Mouse (Mus musculus): ENCODE data around the gene Nectin2. TPM values are rescaled to one million over a fixed set of nuclear protein-coding genes. Genes with fewer than 3 reads are reported as not detected.

Gene Nectin2
- total and polyA plus RNA-seq, 3 experiments, result 29.4 to 41.4 (median 30.2) TPM

DNA sequence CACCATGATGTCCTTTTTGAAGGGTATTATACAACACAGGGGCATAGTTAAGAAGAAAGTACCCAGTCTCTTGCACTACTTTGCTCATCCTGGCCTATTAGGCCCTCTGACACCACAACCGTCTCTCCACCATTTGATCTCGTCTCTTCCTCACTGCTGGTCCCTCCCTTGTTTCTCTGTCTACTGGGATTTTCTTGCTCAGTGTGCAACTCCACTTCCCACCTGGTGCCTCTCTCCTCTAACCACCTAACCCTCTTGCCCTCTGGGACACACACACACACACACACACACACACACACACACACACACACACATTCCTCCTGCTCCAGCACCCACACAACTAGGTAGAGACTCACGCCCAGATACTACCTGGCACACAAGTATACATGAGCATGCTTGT, 71.4 kb downstream of the Nectin2 start:
- no peaks in the 10 kb centered on the region for H3K79me2 ChIP-seq (replicated peaks; ENCODE audit: control insufficient read depth, insufficient read depth, low read length)
- H3K27me3 ChIP-seq (ENCODE audit: control insufficient read depth, insufficient read depth, low read length), result no peaks in the 10 kb centered on the region
- no peak for DNase-seq
- H3K4me3 ChIP-seq, result no peak overlapping the region
- H3K9ac ChIP-seq (ENCODE audit: low read depth, low read length), result no peak overlapping the region
- TF ChIP-seq POLR2A (IDR thresholded peaks at IDR 0.05; ENCODE audit: insufficient read depth, low read depth, low read length), result no peak
- no peak for TF ChIP-seq CTCF (IDR thresholded peaks at IDR 0.05)
- no peak for TF ChIP-seq EP300 (IDR thresholded peaks at IDR 0.05; ENCODE audit: insufficient read depth, low read depth, low read length)
- WGBS, result 89% methylated on average over 3 of the region's 3 CpGs
- intact Hi-C loops (cut with DNase I), result no loop called here
- H3K36me3 ChIP-seq (ENCODE audit: control insufficient read depth, insufficient read depth, low read length), result no peaks in the 10 kb centered on the region
- H3K4me1 ChIP-seq (ENCODE audit: control insufficient read depth, insufficient read depth, low read length), result no peaks in the 10 kb centered on the region
- no peak overlapping the region for H3K27ac ChIP-seq

DNA sequence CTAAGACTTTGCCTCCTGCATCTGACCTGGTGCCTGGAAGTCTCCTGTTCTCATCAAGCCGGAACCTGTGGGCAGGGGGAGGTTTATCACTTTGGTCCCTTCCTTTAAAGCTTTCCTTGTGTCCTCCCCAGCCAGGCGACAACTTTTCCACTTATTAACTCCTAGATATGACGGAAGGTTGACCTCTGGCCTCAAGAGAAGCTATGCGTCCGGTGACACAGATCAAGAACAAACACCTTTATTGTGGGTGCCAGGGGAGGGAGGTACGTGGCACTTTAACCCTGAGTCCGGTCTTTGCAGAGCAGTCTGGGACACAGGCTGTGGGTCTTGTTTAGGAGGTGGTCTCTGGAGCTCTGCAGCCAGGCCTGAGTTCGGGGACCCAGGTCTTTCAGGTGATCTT, 72.4 kb downstream of the Nectin2 start, which contains the start of gene Apoc2:
TSS of gene Apoc2 (minus strand) at position 70 of the 400 bp plus-strand sequence.
- Histone ChIP-seq H3K27me3 (ENCODE audit: control insufficient read depth, insufficient read depth, low read length) (no peaks in the 10 kb centered on the region), H3K27ac (no peak within 1 kb of the TSS), H3K79me2 (replicated peaks; ENCODE audit: control insufficient read depth, insufficient read depth, low read length) (no peaks in the 10 kb centered on the region), H3K4me3 (no peak within 1 kb of the TSS), H3K4me1 (ENCODE audit: control insufficient read depth, insufficient read depth, low read length) (no peaks in the 10 kb centered on the region), H3K36me3 (ENCODE audit: control insufficient read depth, insufficient read depth, low read length) (no peaks in the 10 kb centered on the region), H3K9ac (ENCODE audit: low read depth, low read length) (no peak within 1 kb of the TSS)
- no peak for TF ChIP-seq EP300 (IDR thresholded peaks at IDR 0.05; ENCODE audit: insufficient read depth, low read depth, low read length)
- no peak for TF ChIP-seq CTCF (IDR thresholded peaks at IDR 0.05)
- no peak for TF ChIP-seq POLR2A (IDR thresholded peaks at IDR 0.05; ENCODE audit: insufficient read depth, low read depth, low read length)
- WGBS, result 66% methylated on average over 8 of the region's 8 CpGs
- intact Hi-C loops (cut with DNase I), result no loop called here
- no peak for DNase-seq

DNA sequence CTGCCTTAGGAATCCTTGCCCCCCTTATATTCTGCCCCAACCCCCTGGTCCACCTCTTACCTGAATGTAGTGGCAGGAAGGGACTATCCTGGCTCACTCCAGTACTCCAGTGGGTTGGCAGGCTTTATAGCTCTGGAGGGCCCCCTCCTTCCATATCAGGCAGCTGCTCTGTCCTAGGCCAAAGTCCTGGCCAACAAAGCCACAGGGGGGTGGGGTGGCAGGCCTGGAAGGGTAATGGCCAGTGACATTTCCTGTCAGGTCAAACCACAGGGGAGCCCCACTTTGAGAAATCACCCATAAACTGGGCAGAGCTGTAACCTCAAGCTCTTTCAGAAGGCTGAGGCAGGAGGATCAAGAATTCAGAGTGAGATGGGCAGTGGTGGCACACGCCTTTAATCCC, 73.6 kb downstream of the Nectin2 start:
- Histone ChIP-seq H3K9ac (ENCODE audit: low read depth, low read length) (no peak overlapping the region), H3K4me3 (no peak overlapping the region), H3K27me3 (ENCODE audit: control insufficient read depth, insufficient read depth, low read length) (no peaks in the 10 kb centered on the region), H3K36me3 (ENCODE audit: control insufficient read depth, insufficient read depth, low read length) (no peaks in the 10 kb centered on the region), H3K79me2 (replicated peaks; ENCODE audit: control insufficient read depth, insufficient read depth, low read length) (no peaks in the 10 kb centered on the region), H3K27ac (no peak overlapping the region), H3K4me1 (ENCODE audit: control insufficient read depth, insufficient read depth, low read length) (no peaks in the 10 kb centered on the region)
- no peak for DNase-seq
- intact Hi-C loops (cut with DNase I), result no loop called here
- WGBS, result 93% methylated on average over 1 of the region's 1 CpGs
- TF ChIP-seq EP300 (IDR thresholded peaks at IDR 0.05; ENCODE audit: insufficient read depth, low read depth, low read length) (no peak), POLR2A (IDR thresholded peaks at IDR 0.05; ENCODE audit: insufficient read depth, low read depth, low read length) (no peak), CTCF (IDR thresholded peaks at IDR 0.05) (no peak)

DNA sequence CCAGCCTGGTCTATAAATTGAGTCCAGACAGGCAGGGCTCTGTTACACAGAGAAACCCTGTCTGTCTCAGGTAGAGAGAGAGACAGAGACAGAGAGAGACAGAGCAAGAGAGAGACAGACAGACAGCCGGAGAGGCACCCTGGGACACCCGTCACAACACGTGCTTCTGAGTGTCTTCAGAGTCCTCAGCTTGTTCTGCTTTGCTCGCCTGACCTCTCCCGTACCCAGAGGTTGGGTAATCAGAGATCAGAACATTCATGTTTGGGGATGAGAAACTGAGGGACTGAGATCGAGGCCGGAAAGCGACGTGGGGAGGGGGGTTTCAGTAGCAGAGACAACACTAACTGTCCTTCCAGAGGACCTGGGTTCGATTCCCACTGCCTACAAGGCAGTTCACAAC, 74.5 kb downstream of the Nectin2 start:
- Histone ChIP-seq H3K9ac (ENCODE audit: low read depth, low read length) (no peak overlapping the region), H3K4me3 (no peak overlapping the region), H3K79me2 (replicated peaks; ENCODE audit: control insufficient read depth, insufficient read depth, low read length) (no peaks in the 10 kb centered on the region), H3K4me1 (ENCODE audit: control insufficient read depth, insufficient read depth, low read length) (no peaks in the 10 kb centered on the region), H3K36me3 (ENCODE audit: control insufficient read depth, insufficient read depth, low read length) (no peaks in the 10 kb centered on the region), H3K27ac (no peak overlapping the region), H3K27me3 (ENCODE audit: control insufficient read depth, insufficient read depth, low read length) (no peaks in the 10 kb centered on the region)
- WGBS, result 83% methylated on average over 10 of the region's 10 CpGs
- DNase-seq, result no peak
- TF ChIP-seq CTCF (IDR thresholded peaks at IDR 0.05), result no peak
- TF ChIP-seq POLR2A (IDR thresholded peaks at IDR 0.05; ENCODE audit: insufficient read depth, low read depth, low read length), result no peak
- TF ChIP-seq EP300 (IDR thresholded peaks at IDR 0.05; ENCODE audit: insufficient read depth, low read depth, low read length), result no peak
- intact Hi-C loops (cut with DNase I), result no loop called here

DNA sequence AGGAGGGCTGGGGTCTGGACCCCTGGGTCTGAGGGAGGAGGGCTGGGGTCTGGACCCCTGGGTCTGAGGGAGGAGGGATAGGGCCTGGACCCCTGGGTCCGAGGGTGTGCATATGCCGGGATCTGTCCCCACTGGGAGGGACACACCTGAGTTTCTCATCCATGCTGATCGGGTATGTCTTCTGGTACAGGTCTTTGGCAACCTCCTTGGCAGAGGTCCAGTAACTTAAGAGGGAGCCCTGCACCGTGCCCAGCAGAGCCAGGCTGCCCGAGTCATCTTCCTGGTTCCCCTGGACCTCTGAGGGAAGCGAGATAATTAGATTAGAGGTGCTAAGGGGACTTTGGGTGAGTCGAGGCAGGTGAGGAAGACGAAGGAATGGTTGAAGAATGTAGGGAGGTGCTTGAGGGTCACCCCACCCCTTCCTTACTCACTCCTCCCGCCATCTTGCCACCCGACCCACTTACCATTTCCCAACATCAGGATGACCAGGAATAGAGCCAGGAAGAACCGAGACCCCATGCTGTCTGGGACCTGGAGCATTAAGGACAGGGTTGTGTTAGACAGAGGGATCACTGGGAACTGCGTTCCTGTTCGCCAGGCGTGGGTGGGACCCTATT, 77.1 kb downstream of the Nectin2 start:
- no peak for DNase-seq

DNA sequence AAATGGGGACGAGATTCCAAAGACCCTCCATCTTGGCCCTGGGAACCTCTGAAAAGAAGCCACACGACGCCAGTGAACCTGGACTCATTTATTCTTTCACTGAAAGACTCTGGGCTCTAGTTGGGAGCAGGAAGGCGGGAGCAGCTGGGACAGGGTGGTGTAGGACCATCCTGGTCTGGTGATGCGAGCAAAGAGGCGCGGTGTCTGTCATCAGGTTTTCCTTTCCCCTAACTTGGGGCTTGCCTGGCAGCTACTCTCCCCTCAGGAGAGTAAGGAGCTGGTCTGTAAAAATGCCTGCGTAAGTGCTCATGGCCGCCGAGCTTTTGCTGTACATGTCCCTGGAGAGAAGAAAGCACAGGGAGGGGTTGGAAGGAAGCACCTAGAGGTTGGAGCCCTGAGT, 78.8 kb downstream of the Nectin2 start:
- no peak overlapping the region for H3K27ac ChIP-seq
- no peaks in the 10 kb centered on the region for H3K79me2 ChIP-seq (replicated peaks; ENCODE audit: control insufficient read depth, insufficient read depth, low read length)
- WGBS, result 74% methylated on average over 10 of the region's 10 CpGs
- DNase-seq, result no peak
- intact Hi-C loops (cut with DNase I), result no loop called here
- no peak for TF ChIP-seq POLR2A (IDR thresholded peaks at IDR 0.05; ENCODE audit: insufficient read depth, low read depth, low read length)
- no peak for TF ChIP-seq CTCF (IDR thresholded peaks at IDR 0.05)
- no peak for TF ChIP-seq EP300 (IDR thresholded peaks at IDR 0.05; ENCODE audit: insufficient read depth, low read depth, low read length)
- peaks cover 3% of the 10 kb centered on the region for H3K4me1 ChIP-seq (ENCODE audit: control insufficient read depth, insufficient read depth, low read length)
- no peaks in the 10 kb centered on the region for H3K36me3 ChIP-seq (ENCODE audit: control insufficient read depth, insufficient read depth, low read length)
- H3K27me3 ChIP-seq (ENCODE audit: control insufficient read depth, insufficient read depth, low read length), result no peaks in the 10 kb centered on the region
- H3K9ac ChIP-seq (ENCODE audit: low read depth, low read length), result no peak overlapping the region
- no peak overlapping the region for H3K4me3 ChIP-seq

More for the DNA sequence above, 77.1 kb downstream of the Nectin2 start:
- 51% methylated on average over 14 of the region's 14 CpGs for WGBS
- H3K79me2 ChIP-seq (replicated peaks; ENCODE audit: control insufficient read depth, insufficient read depth, low read length), result no peaks in the 10 kb centered on the region
- H3K36me3 ChIP-seq (ENCODE audit: control insufficient read depth, insufficient read depth, low read length), result no peaks in the 10 kb centered on the region
- TF ChIP-seq POLR2A (IDR thresholded peaks at IDR 0.05; ENCODE audit: insufficient read depth, low read depth, low read length), result no peak
- no peak for TF ChIP-seq CTCF (IDR thresholded peaks at IDR 0.05)
- TF ChIP-seq EP300 (IDR thresholded peaks at IDR 0.05; ENCODE audit: insufficient read depth, low read depth, low read length), result no peak
- intact Hi-C loops (cut with DNase I), result no loop called here
- no peaks in the 10 kb centered on the region for H3K27me3 ChIP-seq (ENCODE audit: control insufficient read depth, insufficient read depth, low read length)
- no peak overlapping the region for H3K4me3 ChIP-seq
- H3K27ac ChIP-seq, result no peak overlapping the region
- H3K4me1 ChIP-seq (ENCODE audit: control insufficient read depth, insufficient read depth, low read length), result peaks cover 3% of the 10 kb centered on the region
- no peak overlapping the region for H3K9ac ChIP-seq (ENCODE audit: low read depth, low read length)
